Mouse (Mus musculus) heart, embryonic 11.5 days (tissue): ENCODE measurements around the gene Pms2. TPM values are rescaled to one million over a fixed set of nuclear protein-coding genes. Genes with fewer than 3 reads are reported as not detected.
A peak's percentile ranks its signal among the peaks of the same experiment; 100 is the strongest.

Experiments
- ATAC-seq: fragments of 200-750 bp; cut with Nextera tagmentation; replicated peaks from 2 replicates; pipeline ENCODE4 v1.8.0; 2017; ENCODE audit warnings: moderate library complexity; ENCODE audit not compliant: insufficient number of reproducible peaks, low FRiP score, low TSS enrichment
- H3K27ac ChIP-seq: fragments of 300-500 bp; sonication (generic); 2 replicates; pipeline ENCODE4 v1.5.1; 2014; ENCODE audit warnings: mild to moderate bottlenecking, low read depth, low read length
- H3K27me3 ChIP-seq: fragments of 300-500 bp; sonication (generic); 2 replicates; pipeline ENCODE4 v1.6.1; 2014; ENCODE audit warnings: mild to moderate bottlenecking, low read length, mixed read lengths; ENCODE audit not compliant: control insufficient read depth, insufficient read depth
- H3K36me3 ChIP-seq: fragments of 300-500 bp; sonication (generic); 2 replicates; pipeline ENCODE4 v1.6.1; 2014; ENCODE audit warnings: mild to moderate bottlenecking, low read length, moderate library complexity, mixed read lengths; ENCODE audit not compliant: control insufficient read depth, insufficient read depth
- H3K4me1 ChIP-seq: fragments of 300-500 bp; sonication (generic); 2 replicates; pipeline ENCODE4 v1.6.1; 2014; ENCODE audit warnings: low read length; ENCODE audit not compliant: control insufficient read depth, insufficient read depth
- H3K4me2 ChIP-seq: fragments of 300-500 bp; sonication (generic); 2 replicates; pipeline ENCODE4 v1.6.1; 2014; ENCODE audit warnings: mild to moderate bottlenecking, moderate library complexity
- H3K4me3 ChIP-seq: fragments of 300-500 bp; sonication (generic); 2 replicates; pipeline ENCODE4 v1.5.1; 2014; ENCODE audit warnings: low read depth, low read length
- H3K9ac ChIP-seq: fragments of 300-500 bp; sonication (generic); 2 replicates; pipeline ENCODE4 v1.6.1; 2014; ENCODE audit warnings: mild to moderate bottlenecking, low read depth, low read length, moderate library complexity
- H3K9me3 ChIP-seq: fragments of 300-500 bp; sonication (generic); replicated peaks from 2 replicates; pipeline ENCODE4 v1.6.1; 2016; ENCODE audit warnings: low read length; ENCODE audit not compliant: control insufficient read depth
- WGBS: fragments of 180-500 bp; shearing (Covaris S2); extraction: QIAGEN DNeasy Blood & Tissue Kit; methylation state at CpG from one replicate; pipeline ENCODE4 v1.1.7; 2014; ENCODE audit not compliant: insufficient replicate concordance; 5-methylcytosine and 5-hydroxymethylcytosine counted together
- polyA plus RNA-seq: library from polyadenylated mRNA; unstranded; fragments of >200 nt; fragmentation: Nextera tagmentation; extraction: Ambion mirVana; gene quantifications from 2 replicates; pipeline ENCODE4 v1.2.1, GENCODE M21; 2014

Pms2 gene
- polyA plus RNA-seq = 27.4 and 27.8 TPM in 2 replicates

- H3K9me3 ChIP-seq = no peaks in the 10 kb centered on the region
- peak; percentile 99 for ATAC-seq
- H3K9ac ChIP-seq = peak within 1 kb of the TSS; percentile 76
- peaks cover 19% of the 10 kb centered on the region for H3K4me1 ChIP-seq
- peaks cover 9% of the 10 kb centered on the region for H3K36me3 ChIP-seq
- H3K27ac ChIP-seq = peak within 1 kb of the TSS; percentile 84
- under 1% methylated on average over 69 of the region's 70 CpGs for WGBS
- peak within 1 kb of the TSS; percentile 69 for H3K4me3 ChIP-seq
- H3K4me2 ChIP-seq = peak within 1 kb of the TSS; percentile 80
- no peaks in the 10 kb centered on the region for H3K27me3 ChIP-seq
These were observed at the start of gene Pms2, which contains the start of gene Aimp2 for GRCm38 (mm10) chr5:143909417-143910400. Pms2 (plus strand) TSS chr5:143909964. Aimp2 (minus strand) TSS chr5:143909847.

GRCm38 (mm10) chr5:143871547-143872169, 38.1 kb upstream of the Pms2 start:
- Histone ChIP-seq H3K4me2 (no peak overlapping the region), H3K4me1 (no peaks in the 10 kb centered on the region), H3K27me3 (no peaks in the 10 kb centered on the region), H3K9me3 (no peaks in the 10 kb centered on the region), H3K36me3 (peaks cover 17% of the 10 kb centered on the region), H3K4me3 (no peak overlapping the region), H3K9ac (no peak overlapping the region), H3K27ac (no peak overlapping the region)
- 91% methylated on average over 11 of the region's 11 CpGs for WGBS
- ATAC-seq = no peak

- Histone ChIP-seq H3K9me3 (no peaks in the 10 kb centered on the region), H3K36me3 (peaks cover 34% of the 10 kb centered on the region)
- 66% methylated on average over 4 of the region's 4 CpGs for WGBS
These were observed 35.2 kb upstream of the Pms2 start for GRCm38 (mm10) chr5:143874571-143874970.

GRCm38 (mm10) chr5:143885274-143885673, 24.5 kb upstream of the Pms2 start:
- no peak overlapping the region for H3K4me2 ChIP-seq
- H3K9ac ChIP-seq = no peak overlapping the region
- no peak overlapping the region for H3K27ac ChIP-seq
- no peak for ATAC-seq
- H3K9me3 ChIP-seq = no peaks in the 10 kb centered on the region
- no peaks in the 10 kb centered on the region for H3K27me3 ChIP-seq
- peaks cover 45% of the 10 kb centered on the region for H3K36me3 ChIP-seq
- 93% methylated on average over 3 of the region's 3 CpGs for WGBS
- no peaks in the 10 kb centered on the region for H3K4me1 ChIP-seq
- H3K4me3 ChIP-seq = no peak overlapping the region

More at GRCm38 (mm10) chr5:143874571-143874970, 35.2 kb upstream of the Pms2 start:
- no peak; the same call in 1 of the 2 replicates for ATAC-seq
- H3K27me3 ChIP-seq = no peaks in the 10 kb centered on the region
- H3K9ac ChIP-seq = no peak overlapping the region
- no peaks in the 10 kb centered on the region for H3K4me1 ChIP-seq
- no peak overlapping the region for H3K4me3 ChIP-seq
- no peak overlapping the region for H3K27ac ChIP-seq
- H3K4me2 ChIP-seq = no peak overlapping the region

- no peak overlapping the region for H3K4me3 ChIP-seq
- H3K36me3 ChIP-seq = peaks cover 28% of the 10 kb centered on the region
- no peak overlapping the region for H3K27ac ChIP-seq
- no peaks in the 10 kb centered on the region for H3K9me3 ChIP-seq
- no peaks in the 10 kb centered on the region for H3K27me3 ChIP-seq
- no peak for ATAC-seq
- H3K9ac ChIP-seq = no peak overlapping the region
- no peaks in the 10 kb centered on the region for H3K4me1 ChIP-seq
- no peak overlapping the region for H3K4me2 ChIP-seq
- WGBS = 69% methylated on average over 6 of the region's 6 CpGs
These were observed 19.0 kb upstream of the Pms2 start for GRCm38 (mm10) chr5:143890741-143891140.

- ATAC-seq = no peak; the same call in 1 of the 2 replicates
- peaks cover 14% of the 10 kb centered on the region for H3K36me3 ChIP-seq
These were observed 17.4 kb upstream of the Pms2 start for GRCm38 (mm10) chr5:143892255-143892886.

GRCm38 (mm10) chr5:143893396-143893795, 16.4 kb upstream of the Pms2 start:
- no peaks in the 10 kb centered on the region for H3K4me1 ChIP-seq
- no peak overlapping the region for H3K27ac ChIP-seq
- no peaks in the 10 kb centered on the region for H3K9me3 ChIP-seq
- no peak overlapping the region for H3K4me3 ChIP-seq
- no peak for ATAC-seq
- H3K9ac ChIP-seq = no peak overlapping the region
- H3K27me3 ChIP-seq = no peaks in the 10 kb centered on the region
- H3K4me2 ChIP-seq = no peak overlapping the region
- peaks cover 19% of the 10 kb centered on the region for H3K36me3 ChIP-seq
- WGBS = 81% methylated on average over 5 of the region's 5 CpGs

More at GRCm38 (mm10) chr5:143892255-143892886, 17.4 kb upstream of the Pms2 start:
- H3K27ac ChIP-seq = no peak overlapping the region
- H3K4me1 ChIP-seq = no peaks in the 10 kb centered on the region
- H3K27me3 ChIP-seq = no peaks in the 10 kb centered on the region
- no peak overlapping the region for H3K9ac ChIP-seq
- H3K4me2 ChIP-seq = no peak overlapping the region
- no peaks in the 10 kb centered on the region for H3K9me3 ChIP-seq
- 43% methylated on average over 9 of the region's 9 CpGs for WGBS
- no peak overlapping the region for H3K4me3 ChIP-seq

GRCm38 (mm10) chr5:143897635-143898330, 12.0 kb upstream of the Pms2 start, which contains the start of gene Ankrd61:
Ankrd61 (minus strand) TSS chr5:143897685.
- WGBS = 85% methylated on average over 14 of the region's 14 CpGs
- Histone ChIP-seq H3K9me3 (no peaks in the 10 kb centered on the region), H3K27ac (no peak within 1 kb of the TSS), H3K36me3 (peaks cover 25% of the 10 kb centered on the region), H3K4me1 (no peaks in the 10 kb centered on the region), H3K4me2 (no peak within 1 kb of the TSS), H3K4me3 (no peak within 1 kb of the TSS), H3K27me3 (no peaks in the 10 kb centered on the region), H3K9ac (no peak within 1 kb of the TSS)
- no peak for ATAC-seq
